Mouse (Mus musculus) ES-Bruce4 (cell line): ENCODE results near the gene Iah1. TPM values are rescaled to one million over a fixed set of nuclear protein-coding genes. Genes with fewer than 3 reads are reported as not detected.

Source experiments
- H3K27ac ChIP-seq: 2 replicates; pipeline ENCODE4 v1.5.1; 2012; ENCODE audit warnings: low read length, inconsistent platforms; ENCODE audit not compliant: insufficient read depth
- H3K27me3 ChIP-seq: 2 replicates; pipeline ENCODE4 v1.6.1; 2012; ENCODE audit warnings: mild to moderate bottlenecking, low read length, inconsistent platforms; ENCODE audit not compliant: control insufficient read depth, poor library complexity, insufficient read depth, severe bottlenecking
- H3K36me3 ChIP-seq: 2 replicates; pipeline ENCODE4 v1.6.1; 2012; ENCODE audit warnings: inconsistent platforms, mild to moderate bottlenecking, low read length, moderate library complexity; ENCODE audit not compliant: control insufficient read depth, poor library complexity, insufficient read depth, severe bottlenecking
- H3K4me1 ChIP-seq: one replicate; pipeline ENCODE4 v1.8.1; 2011; ENCODE audit warnings: low read length; ENCODE audit not compliant: control insufficient read depth, insufficient read depth
- H3K4me3 ChIP-seq: 2 replicates; pipeline ENCODE4 v1.5.1; 2011; ENCODE audit warnings: low read depth, mild to moderate bottlenecking, low read length
- H3K9ac ChIP-seq: 2 replicates; pipeline ENCODE4 v1.6.1; 2012; ENCODE audit warnings: low read depth, mild to moderate bottlenecking, inconsistent platforms; ENCODE audit not compliant: poor library complexity, severe bottlenecking
- H3K9me3 ChIP-seq: replicated peaks from 2 replicates; pipeline ENCODE4 v1.6.1; 2012; ENCODE audit warnings: mild to moderate bottlenecking, low read length, inconsistent platforms; ENCODE audit not compliant: control insufficient read depth, poor library complexity, insufficient read depth, severe bottlenecking
- CTCF ChIP-seq: IDR thresholded peaks from one replicate; pipeline ENCODE4 v1.8.1; 2011; ENCODE audit warnings: low read depth, low read length
- EP300 ChIP-seq: IDR thresholded peaks from 2 replicates; pipeline ENCODE4 v1.6.1; 2011; ENCODE audit warnings: low read depth, low read length; ENCODE audit not compliant: insufficient read depth
- POLR2A ChIP-seq: IDR thresholded peaks from one replicate; pipeline ENCODE4 v1.8.1; 2011; ENCODE audit warnings: low read length; ENCODE audit not compliant: insufficient read depth
- polyA plus RNA-seq: library from polyadenylated mRNA; stranded (reverse); fragments of >200 nt; gene quantifications from 2 replicates; pipeline ENCODE4 v1.2.4, GENCODE M21; 2011; ENCODE audit warnings: low read depth; ENCODE audit not compliant: missing spikeins, insufficient read depth, insufficient read length

The Iah1 gene
- polyA plus RNA-seq, 1 experiment, result 32.5 TPM

- peaks cover 36% of the 10 kb centered on the region for H3K36me3 ChIP-seq
- H3K4me3 ChIP-seq, result no peak overlapping the region
- no peaks in the 10 kb centered on the region for H3K4me1 ChIP-seq
- H3K9ac ChIP-seq, result no peak overlapping the region
- H3K27ac ChIP-seq, result no peak overlapping the region
- no peak for TF ChIP-seq POLR2A
- TF ChIP-seq CTCF, result no peak
- TF ChIP-seq EP300, result no peak
- no peaks in the 10 kb centered on the region for H3K9me3 ChIP-seq
- no peaks in the 10 kb centered on the region for H3K27me3 ChIP-seq
Observed at GRCm38 (mm10) chr12:21289651-21290050, 26.5 kb upstream of the Iah1 start.

GRCm38 (mm10) chr12:21298856-21299255 is 17.3 kb upstream of the Iah1 start:
- Histone ChIP-seq H3K36me3 (peaks cover 50% of the 10 kb centered on the region), H3K27ac (no peak overlapping the region), H3K4me1 (no peaks in the 10 kb centered on the region), H3K9me3 (no peaks in the 10 kb centered on the region), H3K27me3 (no peaks in the 10 kb centered on the region), H3K4me3 (no peak overlapping the region), H3K9ac (no peak overlapping the region)
- TF ChIP-seq EP300 (no peak), CTCF (no peak), POLR2A (no peak)

GRCm38 (mm10) chr12:21301324-21301723 is 14.9 kb upstream of the Iah1 start:
- TF ChIP-seq EP300 (no peak), POLR2A (no peak), CTCF (no peak)
- no peak overlapping the region for H3K9ac ChIP-seq
- no peak overlapping the region for H3K4me3 ChIP-seq
- H3K9me3 ChIP-seq, result no peaks in the 10 kb centered on the region
- H3K27ac ChIP-seq, result no peak overlapping the region
- no peaks in the 10 kb centered on the region for H3K27me3 ChIP-seq
- peaks cover 46% of the 10 kb centered on the region for H3K36me3 ChIP-seq
- no peaks in the 10 kb centered on the region for H3K4me1 ChIP-seq

GRCm38 (mm10) chr12:21301932-21302331 is 14.3 kb upstream of the Iah1 start:
- no peaks in the 10 kb centered on the region for H3K27me3 ChIP-seq
- H3K9ac ChIP-seq, result no peak overlapping the region
- no peak overlapping the region for H3K27ac ChIP-seq
- TF ChIP-seq CTCF (no peak), POLR2A (no peak), EP300 (no peak)
- no peak overlapping the region for H3K4me3 ChIP-seq
- no peaks in the 10 kb centered on the region for H3K4me1 ChIP-seq
- H3K9me3 ChIP-seq, result no peaks in the 10 kb centered on the region
- peaks cover 44% of the 10 kb centered on the region for H3K36me3 ChIP-seq

GRCm38 (mm10) chr12:21302361-21302783 is 13.8 kb upstream of the Iah1 start:
- H3K27me3 ChIP-seq, result no peaks in the 10 kb centered on the region
- H3K4me1 ChIP-seq, result no peaks in the 10 kb centered on the region
- H3K4me3 ChIP-seq, result no peak overlapping the region
- no peak overlapping the region for H3K27ac ChIP-seq
- no peak overlapping the region for H3K9ac ChIP-seq
- TF ChIP-seq EP300 (no peak), POLR2A (no peak), CTCF (no peak)
- H3K9me3 ChIP-seq, result no peaks in the 10 kb centered on the region
- peaks cover 45% of the 10 kb centered on the region for H3K36me3 ChIP-seq

GRCm38 (mm10) chr12:21305741-21306140 is 10.4 kb upstream of the Iah1 start:
- TF ChIP-seq EP300 (no peak), CTCF (no peak), POLR2A (no peak)
- H3K9ac ChIP-seq, result no peak overlapping the region
- no peaks in the 10 kb centered on the region for H3K9me3 ChIP-seq
- no peak overlapping the region for H3K4me3 ChIP-seq
- no peaks in the 10 kb centered on the region for H3K27me3 ChIP-seq
- H3K36me3 ChIP-seq, result peaks cover 65% of the 10 kb centered on the region
- no peak overlapping the region for H3K27ac ChIP-seq
- H3K4me1 ChIP-seq, result no peaks in the 10 kb centered on the region
